Mouse (Mus musculus): ENCODE measurements around the gene Cdc25a. TPM values are rescaled to one million over a fixed set of nuclear protein-coding genes. Genes with fewer than 3 reads are reported as not detected.

The Cdc25a gene
- polyA plus RNA-seq, 1 experiment from 2014 or later, result 49.5 TPM

- Histone ChIP-seq H3K27ac (no peak overlapping the region), H3K9ac (replicated peaks) (no peak overlapping the region), H3K36me3 (no peaks in the 10 kb centered on the region), H3K9me3 (no peaks in the 10 kb centered on the region), H3K4me3 (replicated peaks) (no peak overlapping the region), H3K4me1 (replicated peaks) (no peaks in the 10 kb centered on the region), H3K4me2 (no peak overlapping the region), H3K27me3 (no peaks in the 10 kb centered on the region)
- WGBS, result 70% methylated on average over 8 of the region's 8 CpGs
- ATAC-seq (ENCODE audit: insufficient number of reproducible peaks, insufficient read depth, low FRiP score, low TSS enrichment, low read depth), result no peak
These were observed 33.7 kb downstream of the Cdc25a start for GRCm38 (mm10) chr9:109909102-109909501.

GRCm38 (mm10) chr9:109909926-109910325 is 34.5 kb downstream of the Cdc25a start:
- Histone ChIP-seq H3K9me3 (no peaks in the 10 kb centered on the region), H3K9ac (replicated peaks) (no peak overlapping the region), H3K4me3 (replicated peaks) (no peak overlapping the region), H3K36me3 (no peaks in the 10 kb centered on the region), H3K4me1 (replicated peaks) (no peaks in the 10 kb centered on the region), H3K27me3 (no peaks in the 10 kb centered on the region), H3K27ac (no peak overlapping the region), H3K4me2 (no peak overlapping the region)
- WGBS, result 91% methylated on average over 4 of the region's 4 CpGs
- ATAC-seq (ENCODE audit: insufficient number of reproducible peaks, insufficient read depth, low FRiP score, low TSS enrichment, low read depth), result no peak

GRCm38 (mm10) chr9:109911779-109912178 is 36.4 kb downstream of the Cdc25a start:
- Histone ChIP-seq H3K27me3 (no peaks in the 10 kb centered on the region), H3K4me1 (replicated peaks) (no peaks in the 10 kb centered on the region), H3K4me3 (replicated peaks) (no peak overlapping the region), H3K4me2 (no peak overlapping the region), H3K9me3 (no peaks in the 10 kb centered on the region), H3K36me3 (no peaks in the 10 kb centered on the region), H3K27ac (no peak overlapping the region), H3K9ac (replicated peaks) (no peak overlapping the region)
- no peak for ATAC-seq (ENCODE audit: insufficient number of reproducible peaks, insufficient read depth, low FRiP score, low TSS enrichment, low read depth)
- 83% methylated on average over 7 of the region's 7 CpGs for WGBS

GRCm38 (mm10) chr9:109914269-109914926 is 39.0 kb downstream of the Cdc25a start:
- Histone ChIP-seq H3K4me3 (replicated peaks) (no peak overlapping the region), H3K36me3 (no peaks in the 10 kb centered on the region), H3K4me2 (no peak overlapping the region), H3K4me1 (replicated peaks) (no peaks in the 10 kb centered on the region), H3K9ac (replicated peaks) (no peak overlapping the region), H3K9me3 (no peaks in the 10 kb centered on the region), H3K27me3 (no peaks in the 10 kb centered on the region), H3K27ac (no peak overlapping the region)
- WGBS, result 74% methylated on average over 4 of the region's 4 CpGs
- no peak for ATAC-seq (ENCODE audit: insufficient number of reproducible peaks, insufficient read depth, low FRiP score, low TSS enrichment, low read depth)

GRCm38 (mm10) chr9:109917931-109918330 is 42.6 kb downstream of the Cdc25a start:
- 88% methylated on average over 2 of the region's 2 CpGs for WGBS
- H3K27me3 ChIP-seq, result no peaks in the 10 kb centered on the region
- H3K36me3 ChIP-seq, result no peaks in the 10 kb centered on the region
- no peaks in the 10 kb centered on the region for H3K4me1 ChIP-seq (replicated peaks)
- ATAC-seq (ENCODE audit: insufficient number of reproducible peaks, insufficient read depth, low FRiP score, low TSS enrichment, low read depth), result no peak
- H3K9ac ChIP-seq (replicated peaks), result no peak overlapping the region
- no peaks in the 10 kb centered on the region for H3K9me3 ChIP-seq
- H3K27ac ChIP-seq, result no peak overlapping the region
- no peak overlapping the region for H3K4me3 ChIP-seq (replicated peaks)
- H3K4me2 ChIP-seq, result no peak overlapping the region

- H3K4me3 ChIP-seq (replicated peaks), result no peak overlapping the region
- ATAC-seq (ENCODE audit: insufficient number of reproducible peaks, insufficient read depth, low FRiP score, low TSS enrichment, low read depth), result no peak
- H3K27me3 ChIP-seq, result no peaks in the 10 kb centered on the region
- no peak overlapping the region for H3K9ac ChIP-seq (replicated peaks)
- peaks cover 14% of the 10 kb centered on the region for H3K4me1 ChIP-seq (replicated peaks)
- H3K9me3 ChIP-seq, result no peaks in the 10 kb centered on the region
- WGBS, result 89% methylated on average over 3 of the region's 3 CpGs
- H3K36me3 ChIP-seq, result no peaks in the 10 kb centered on the region
- H3K4me2 ChIP-seq, result no peak overlapping the region
- no peak overlapping the region for H3K27ac ChIP-seq
These were observed 53.8 kb downstream of the Cdc25a start for GRCm38 (mm10) chr9:109929131-109929530.

DNA sequence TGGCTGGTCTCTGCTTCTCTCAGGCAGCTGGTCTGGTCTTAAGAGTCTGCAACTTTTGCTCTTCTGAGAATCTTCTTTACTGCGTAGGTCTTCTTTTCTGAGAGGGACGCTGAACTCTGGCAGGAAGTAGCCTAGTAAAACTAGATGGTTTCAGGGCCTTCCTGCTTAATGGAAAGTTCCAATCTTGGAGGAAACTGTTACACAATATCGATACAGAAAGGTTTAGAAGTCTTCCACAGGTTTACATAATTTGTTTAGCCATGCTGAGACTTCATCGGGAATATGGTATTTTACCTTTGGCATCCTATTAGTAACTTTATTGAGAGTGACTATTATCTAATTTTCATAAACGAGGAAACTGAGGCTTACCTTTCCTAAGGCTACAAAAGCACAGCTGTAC is 54.7 kb downstream of the Cdc25a start:
- H3K9ac ChIP-seq (replicated peaks), result no peak overlapping the region
- WGBS, result 91% methylated on average over 5 of the region's 5 CpGs
- H3K27ac ChIP-seq, result no peak overlapping the region
- no peaks in the 10 kb centered on the region for H3K9me3 ChIP-seq
- no peak for ATAC-seq (ENCODE audit: insufficient number of reproducible peaks, insufficient read depth, low FRiP score, low TSS enrichment, low read depth)
- no peak overlapping the region for H3K4me2 ChIP-seq
- no peak overlapping the region for H3K4me3 ChIP-seq (replicated peaks)
- H3K4me1 ChIP-seq (replicated peaks), result peaks cover 14% of the 10 kb centered on the region
- no peaks in the 10 kb centered on the region for H3K36me3 ChIP-seq
- no peaks in the 10 kb centered on the region for H3K27me3 ChIP-seq

DNA sequence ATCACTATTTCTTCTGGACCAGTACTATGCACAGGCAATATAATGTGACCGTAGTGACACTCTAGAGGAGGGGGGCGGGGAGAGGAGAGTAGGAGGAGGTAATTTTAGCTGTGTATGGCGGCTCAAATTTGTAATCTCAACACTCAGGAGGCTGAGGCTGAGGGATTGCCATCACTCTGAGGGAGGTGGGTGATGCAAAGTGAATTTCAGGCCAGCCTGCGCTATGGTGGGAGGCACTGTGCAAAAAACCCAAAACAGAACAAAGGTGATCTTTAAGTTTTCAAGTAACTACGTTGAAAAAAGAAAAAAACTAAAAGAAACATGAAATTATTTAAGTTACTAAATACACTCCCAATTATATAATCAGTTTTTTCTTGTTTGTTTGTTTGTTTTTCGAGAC is 55.4 kb downstream of the Cdc25a start:
- H3K27me3 ChIP-seq, result no peaks in the 10 kb centered on the region
- peak overlapping the region; percentile 77 for H3K4me3 ChIP-seq (replicated peaks)
- H3K36me3 ChIP-seq, result no peaks in the 10 kb centered on the region
- peak overlapping the region; percentile 96 for H3K27ac ChIP-seq
- ATAC-seq (ENCODE audit: insufficient number of reproducible peaks, insufficient read depth, low FRiP score, low TSS enrichment, low read depth), result no peak
- H3K9ac ChIP-seq (replicated peaks), result no peak overlapping the region
- H3K9me3 ChIP-seq, result no peaks in the 10 kb centered on the region
- peaks cover 14% of the 10 kb centered on the region for H3K4me1 ChIP-seq (replicated peaks)
- WGBS, result 68% methylated on average over 6 of the region's 6 CpGs
- peak overlapping the region; percentile 84 for H3K4me2 ChIP-seq

GRCm38 (mm10) chr9:109931257-109932171 is 56.1 kb downstream of the Cdc25a start, which contains the start of gene Map4:
TSS of gene Map4 (plus strand) at chr9:109931460.
- Histone ChIP-seq H3K27ac (peak within 1 kb of the TSS; percentile 96), H3K9me3 (no peaks in the 10 kb centered on the region), H3K9ac (replicated peaks) (peak within 1 kb of the TSS; percentile 80), H3K4me3 (replicated peaks) (peak within 1 kb of the TSS; percentile 77), H3K4me1 (replicated peaks) (peaks cover 14% of the 10 kb centered on the region), H3K4me2 (peak within 1 kb of the TSS; percentile 84), H3K36me3 (no peaks in the 10 kb centered on the region), H3K27me3 (no peaks in the 10 kb centered on the region)
- under 1% methylated on average over 94 of the region's 94 CpGs for WGBS
- ATAC-seq (ENCODE audit: insufficient number of reproducible peaks, insufficient read depth, low FRiP score, low TSS enrichment, low read depth), result peak; percentile 97

DNA sequence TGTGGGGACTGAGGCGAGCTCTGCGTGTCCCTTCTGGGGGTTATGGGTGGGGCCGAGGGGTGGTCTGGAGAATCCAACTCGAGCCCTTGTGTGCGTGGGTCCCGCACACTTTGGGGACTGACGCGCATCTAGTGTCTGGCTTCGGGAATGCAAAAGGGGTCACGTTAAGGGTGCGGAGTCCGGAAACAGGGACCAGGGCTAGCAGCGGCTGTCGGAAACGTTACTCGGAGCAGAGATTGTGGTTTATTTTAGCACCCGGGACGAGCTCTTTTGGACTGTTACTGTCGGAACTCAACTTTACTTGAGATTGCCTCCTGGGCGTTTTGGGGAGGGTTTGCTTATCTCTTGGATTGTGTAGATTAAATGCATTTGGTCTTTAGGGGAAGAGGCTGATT is 57.0 kb downstream of the Cdc25a start:
- Histone ChIP-seq H3K4me3 (replicated peaks) (peak overlapping the region; percentile 77), H3K27me3 (no peaks in the 10 kb centered on the region), H3K4me2 (peak overlapping the region; percentile 84), H3K36me3 (no peaks in the 10 kb centered on the region), H3K27ac (peak overlapping the region; percentile 96), H3K9ac (replicated peaks) (peak overlapping the region; percentile 80), H3K9me3 (no peaks in the 10 kb centered on the region), H3K4me1 (replicated peaks) (peaks cover 14% of the 10 kb centered on the region)
- no peak for ATAC-seq (ENCODE audit: insufficient number of reproducible peaks, insufficient read depth, low FRiP score, low TSS enrichment, low read depth)
- 0% methylated on average over 20 of the region's 20 CpGs for WGBS

GRCm38 (mm10) chr9:109932756-109933375 is 57.5 kb downstream of the Cdc25a start:
- H3K36me3 ChIP-seq, result no peaks in the 10 kb centered on the region
- 3% methylated on average over 12 of the region's 12 CpGs for WGBS
- peak overlapping the region; percentile 77 for H3K4me3 ChIP-seq (replicated peaks)
- H3K4me1 ChIP-seq (replicated peaks), result peaks cover 14% of the 10 kb centered on the region
- ATAC-seq (ENCODE audit: insufficient number of reproducible peaks, insufficient read depth, low FRiP score, low TSS enrichment, low read depth), result no peak
- H3K4me2 ChIP-seq, result peak overlapping the region; percentile 84
- H3K27ac ChIP-seq, result peak overlapping the region; percentile 96
- H3K9ac ChIP-seq (replicated peaks), result peak overlapping the region; percentile 80
- no peaks in the 10 kb centered on the region for H3K27me3 ChIP-seq
- H3K9me3 ChIP-seq, result no peaks in the 10 kb centered on the region
